7 mouse cellular contexts compared by ENCODE assay signal in genomic region chr8:84192555-84192954, GRCm38 (mm10). TPM values are rescaled to one million over a fixed set of nuclear protein-coding genes. Genes with fewer than 3 reads are reported as not detected.
DNase-seq lines count a peak whose midpoint lies in the region; ATAC-seq and TF ChIP-seq lines count a peak whose summit lies in the region.

No protein-coding gene starts in this region.

- H3K9ac ChIP-seq in ES-E14 (ENCODE audit: insufficient read depth, low read depth, low read length, poor library complexity, severe bottlenecking), result peak overlapping the region; percentile 93
- peak overlapping the region; percentile 13; the same call in 1 of the 2 replicates for H3K9ac ChIP-seq in forebrain, embryonic 15.5 days (replicated peaks)

- peaks cover 7 to 12% of the 10 kb centered on the region in 2 experiments; a peak in 3 of 4 replicates for H3K4me1 ChIP-seq in ES-E14 (ENCODE audit: control insufficient read depth in 2 of 2, insufficient read depth in 2 of 2, low read length in 2 of 2, poor library complexity in 1 of 2)
- peaks cover 21% of the 10 kb centered on the region for H3K4me1 ChIP-seq in forebrain, embryonic 15.5 days

- H3K4me2 ChIP-seq in forebrain, embryonic 15.5 days (replicated peaks), result peak overlapping the region; percentile 29

- H3K36me3 ChIP-seq in ES-E14 (ENCODE audit: control insufficient read depth, insufficient read depth, low read length, poor library complexity, severe bottlenecking), result no peaks in the 10 kb centered on the region
- no peaks in the 10 kb centered on the region for H3K36me3 ChIP-seq in forebrain, embryonic 15.5 days

- H3K27me3 ChIP-seq in forebrain, embryonic 15.5 days, result no peaks in the 10 kb centered on the region; the same call in 1 of the 2 replicates

- WGBS in forebrain, embryonic 15.5 days, result 3% methylated on average over 33 of the region's 33 CpGs

- intact Hi-C loops in heart, postnatal 36 days (cut with DNase I), result no loop called here
- intact Hi-C loops in left cerebral cortex, postnatal 36 days (cut with DNase I), result no loop called here

- peak overlapping the region; percentile 97 for H3K27ac ChIP-seq in ES-E14 (ENCODE audit: insufficient read depth, low read depth, low read length, poor library complexity, severe bottlenecking)
- H3K27ac ChIP-seq in forebrain, embryonic 15.5 days (replicated peaks), result 0 out of 2 replicates have a peak overlapping the region, but pooled peaks have one; percentile 52

- in situ Hi-C loops in ES-E14 (cut with MboI; ENCODE audit: low sequenced_read_pairs in 2 of 2, unreplicated experiment in 2 of 2), result no loop called here

- H3K4me3 ChIP-seq in ES-E14 (ENCODE audit: insufficient read depth in 1 of 2, low read depth in 1 of 2, low read length in 2 of 2, poor library complexity in 1 of 2, severe bottlenecking in 1 of 2), result peak overlapping the region; percentile 65 to 67
- peak overlapping the region; percentile 16 for H3K4me3 ChIP-seq in forebrain, embryonic 15.5 days

- DNase-seq in ES-E14 (ENCODE audit: low read depth, low spot score), result no peak
- DNase-seq in adrenal gland, postnatal 25 days, result peak; percentile 93
- DNase-seq in heart, postnatal 36 days, result peak; percentile 92 to 93
- DNase-seq in left cerebral cortex, postnatal 36 days (ENCODE audit: low spot score in 2 of 2), result peak; percentile 69 to 72
- peak; percentile 85 for DNase-seq in right cerebral cortex, postnatal 14 days

- peak; percentile 42; the same call in 1 of the 2 replicates for ATAC-seq in forebrain, embryonic 15.5 days (replicated peaks)
- ATAC-seq in megakaryocyte progenitor cell, adult 5-6 weeks (replicated peaks; ENCODE audit: poor library complexity), result peak; percentile 60

- H3K9me3 ChIP-seq in ES-E14 (ENCODE audit: control insufficient read depth, insufficient read depth, low read depth, low read length), result no peaks in the 10 kb centered on the region
- H3K9me3 ChIP-seq in forebrain, embryonic 15.5 days, result no peaks in the 10 kb centered on the region

TF ChIP-seq in ES-E14, 5 proteins besides CTCF, POLR2A, EP300 and RAD21:
- no peak for TF ChIP-seq MAFK (IDR thresholded peaks at IDR 0.05; ENCODE audit: insufficient read depth, low read depth, low read length)
- no peak for TF ChIP-seq ZC3H11A (IDR thresholded peaks at IDR 0.05; ENCODE audit: borderline replicate concordance, low read depth, low read length)
- TF ChIP-seq ZNF384 (IDR thresholded peaks at IDR 0.05; ENCODE audit: low read depth, low read length), result no peak
- TF ChIP-seq CHD2 (IDR thresholded peaks at IDR 0.05; ENCODE audit: low read depth, low read length), result no peak
- TF ChIP-seq HCFC1 (IDR thresholded peaks at IDR 0.05; ENCODE audit: borderline replicate concordance, insufficient read depth, low read length), result no peak

RNA-seq across cellular contexts. Expression of gene Nanos3, which starts 7.5 kb away (rescaled TPM):
- total RNA-seq in ES-E14 (2012; rRNA removed), result 7.0 and 9.9 TPM in 2 replicates
- 1.3 TPM in 1 of 2 replicates, not detected in the other for total RNA-seq in adrenal gland, postnatal 25 days (2021)
- 6.2 and 7.1 TPM in 2 replicates for polyA plus RNA-seq in forebrain, embryonic 15.5 days (2015; fragmentation: Nextera tagmentation; extraction: Ambion mirVana)
- under 1 TPM; 0.80 to 0.95 TPM for total RNA-seq in heart, postnatal 36 days (2021)
- 1 to 10 TPM; 3.7 to 3.9 TPM for total RNA-seq in left cerebral cortex, postnatal 36 days (2021)
- 0.54 and 1.7 TPM in 2 replicates for total RNA-seq in megakaryocyte progenitor cell, adult 5-6 weeks (2015)
- 3.5 TPM in 1 of 2 replicates, not detected in the other for total RNA-seq in megakaryocyte progenitor cell, adult 5-6 weeks (2017)

RNA-seq across cellular contexts. Expression of gene Zswim4, which starts 44.3 kb away (rescaled TPM):
- total RNA-seq in ES-E14 (2012; rRNA removed), result 22.1 and 24.6 TPM in 2 replicates
- total RNA-seq in adrenal gland, postnatal 25 days (2021), result 41.3 and 44.1 TPM in 2 replicates
- 41.1 and 42.8 TPM in 2 replicates for polyA plus RNA-seq in forebrain, embryonic 15.5 days (2015; fragmentation: Nextera tagmentation; extraction: Ambion mirVana)
- 10 to 100 TPM in 1 of 2 experiments, 1 to 10 TPM in 1; 9.5 to 11.0 TPM for total RNA-seq in heart, postnatal 36 days (2021)
- 10 to 100 TPM; 12.5 to 16.9 TPM for total RNA-seq in left cerebral cortex, postnatal 36 days (2021)
- total RNA-seq in megakaryocyte progenitor cell, adult 5-6 weeks (2015), result 3.2 and 3.4 TPM in 2 replicates
- total RNA-seq in megakaryocyte progenitor cell, adult 5-6 weeks (2017), result 4.2 and 5.0 TPM in 2 replicates

RNA-seq across cellular contexts. Expression of gene 4930432K21Rik, which starts 44.7 kb away (rescaled TPM):
- 4.9 TPM in 2 replicates for total RNA-seq in ES-E14 (2012; rRNA removed)
- 0.73 and 1.4 TPM in 2 replicates for total RNA-seq in adrenal gland, postnatal 25 days (2021)
- polyA plus RNA-seq in forebrain, embryonic 15.5 days (2015; fragmentation: Nextera tagmentation; extraction: Ambion mirVana), result 2.4 and 2.7 TPM in 2 replicates
- total RNA-seq in heart, postnatal 36 days (2021), result under 1 TPM in 1 of 2 experiments, not detected in 1; 0.36 TPM
- 1 to 10 TPM; 1.7 to 2.1 TPM for total RNA-seq in left cerebral cortex, postnatal 36 days (2021)
- total RNA-seq in megakaryocyte progenitor cell, adult 5-6 weeks (2015), result 0.17 and 0.32 TPM in 2 replicates
- total RNA-seq in megakaryocyte progenitor cell, adult 5-6 weeks (2017), result 2.1 and 2.2 TPM in 2 replicates

RNA-seq across cellular contexts. Expression of gene Cc2d1a, which starts 44.8 kb away (rescaled TPM):
- total RNA-seq in ES-E14 (2012; rRNA removed), result 17.7 and 18.9 TPM in 2 replicates
- 31.4 and 34.9 TPM in 2 replicates for total RNA-seq in adrenal gland, postnatal 25 days (2021)
- polyA plus RNA-seq in forebrain, embryonic 15.5 days (2015; fragmentation: Nextera tagmentation; extraction: Ambion mirVana), result 32.4 and 34.8 TPM in 2 replicates
- total RNA-seq in heart, postnatal 36 days (2021), result 10 to 100 TPM; 14.5 to 15.8 TPM
- 10 to 100 TPM; 51.1 to 53.6 TPM for total RNA-seq in left cerebral cortex, postnatal 36 days (2021)
- 7.3 and 8.0 TPM in 2 replicates for total RNA-seq in megakaryocyte progenitor cell, adult 5-6 weeks (2015)
- total RNA-seq in megakaryocyte progenitor cell, adult 5-6 weeks (2017), result 5.7 and 8.0 TPM in 2 replicates

RNA-seq across cellular contexts. Expression of gene D8Ertd738e, which starts 57.0 kb away (rescaled TPM):
- total RNA-seq in ES-E14 (2012; rRNA removed), result 148 and 181 TPM in 2 replicates
- 261 and 266 TPM in 2 replicates for total RNA-seq in adrenal gland, postnatal 25 days (2021)
- 233 and 252 TPM in 2 replicates for polyA plus RNA-seq in forebrain, embryonic 15.5 days (2015; fragmentation: Nextera tagmentation; extraction: Ambion mirVana)
- 100 to 1,000 TPM; 231 to 232 TPM for total RNA-seq in heart, postnatal 36 days (2021)
- total RNA-seq in left cerebral cortex, postnatal 36 days (2021), result 100 to 1,000 TPM; 113 to 146 TPM
- 121 and 132 TPM in 2 replicates for total RNA-seq in megakaryocyte progenitor cell, adult 5-6 weeks (2015)
- 63.4 and 107 TPM in 2 replicates for total RNA-seq in megakaryocyte progenitor cell, adult 5-6 weeks (2017)
